Mouse (Mus musculus) midbrain, embryonic 10.5 days (tissue): ENCODE data around the gene Parvb. TPM values are rescaled to one million over a fixed set of nuclear protein-coding genes. Genes with fewer than 3 reads are reported as not detected.

Experiments used
- DNase-seq: peaks from one replicate; pipeline ENCODE4 v3.0.0-alpha.2; 2017; ENCODE audit warnings: low spot score
- H3K27ac ChIP-seq: fragments of 300-500 bp; sonication (generic); replicated peaks from 2 replicates; pipeline ENCODE4 v1.5.1; 2016; ENCODE audit warnings: mild to moderate bottlenecking
- H3K27me3 ChIP-seq: fragments of 300-500 bp; sonication (generic); 2 replicates; pipeline ENCODE4 v1.6.1; 2016; ENCODE audit warnings: low read depth, mild to moderate bottlenecking; ENCODE audit not compliant: poor library complexity, severe bottlenecking
- H3K36me3 ChIP-seq: fragments of 300-500 bp; sonication (generic); 2 replicates; pipeline ENCODE4 v1.6.1; 2016; ENCODE audit warnings: mild to moderate bottlenecking, moderate library complexity
- H3K4me1 ChIP-seq: fragments of 300-500 bp; sonication (generic); 2 replicates; pipeline ENCODE4 v1.6.1; 2016
- H3K4me3 ChIP-seq: fragments of 300-500 bp; sonication (generic); 2 replicates; pipeline ENCODE4 v1.5.1; 2016; ENCODE audit warnings: mild to moderate bottlenecking, moderate library complexity
- H3K9me3 ChIP-seq: fragments of 300-500 bp; sonication (generic); replicated peaks from 2 replicates; pipeline ENCODE4 v1.6.1; 2016; ENCODE audit warnings: mild to moderate bottlenecking
- WGBS: fragments of 180-500 bp; shearing (Covaris S2); methylation state at CpG from one replicate; pipeline ENCODE4 v1.1.7; 2016; 5-methylcytosine and 5-hydroxymethylcytosine counted together
- polyA plus RNA-seq: library from polyadenylated mRNA; unstranded; fragments of >200 nt; fragmentation: Nextera tagmentation; extraction: Ambion mirVana; gene quantifications from 2 replicates; pipeline ENCODE4 v1.2.1, GENCODE M21; 2016

Parvb gene
- polyA plus RNA-seq, 1 experiment from 2014 or later, result 7.4 TPM

- 85% methylated on average over 10 of the region's 10 CpGs for WGBS
- peaks cover 46% of the 10 kb centered on the region for H3K4me1 ChIP-seq
Measured at GRCm38 (mm10) chr15:84323966-84324869, 92.4 kb downstream of the Parvb start, which contains the start of gene Parvg. Gene Parvg, plus strand, starts transcription at chr15:84324026.

GRCm38 (mm10) chr15:84324870-84325553 lies 93.2 kb downstream of the Parvb start:
- no peaks in the 10 kb centered on the region for H3K9me3 ChIP-seq
- H3K27me3 ChIP-seq, result peaks cover 19% of the 10 kb centered on the region; the same call in 1 of the 2 replicates
- DNase-seq, result no peak
- no peaks in the 10 kb centered on the region for H3K36me3 ChIP-seq
- no peak overlapping the region for H3K4me3 ChIP-seq
- H3K27ac ChIP-seq, result peak overlapping the region; percentile 57
- WGBS, result 74% methylated on average over 8 of the region's 8 CpGs
- peaks cover 49% of the 10 kb centered on the region for H3K4me1 ChIP-seq

More at GRCm38 (mm10) chr15:84323966-84324869, 92.4 kb downstream of the Parvb start, which contains the start of gene Parvg:
- no peaks in the 10 kb centered on the region for H3K9me3 ChIP-seq
- H3K27ac ChIP-seq, result no peak within 1 kb of the TSS; the same call in 1 of the 2 replicates
- peaks cover 19% of the 10 kb centered on the region; the same call in 1 of the 2 replicates for H3K27me3 ChIP-seq
- no peak within 1 kb of the TSS for H3K4me3 ChIP-seq
- DNase-seq, result no peak
- H3K36me3 ChIP-seq, result no peaks in the 10 kb centered on the region

- Histone ChIP-seq H3K4me1 (peaks cover 42% of the 10 kb centered on the region), H3K4me3 (no peak overlapping the region), H3K27ac (peak overlapping the region; percentile 57), H3K27me3 (peaks cover 19% of the 10 kb centered on the region; the same call in 1 of the 2 replicates), H3K36me3 (no peaks in the 10 kb centered on the region), H3K9me3 (no peaks in the 10 kb centered on the region)
- peak; percentile 36 for DNase-seq
- WGBS, result 40% methylated on average over 12 of the region's 12 CpGs
Measured at GRCm38 (mm10) chr15:84325736-84326135, 93.9 kb downstream of the Parvb start.

GRCm38 (mm10) chr15:84328870-84329269 lies 97.0 kb downstream of the Parvb start:
- H3K4me3 ChIP-seq, result no peak overlapping the region
- 86% methylated on average over 10 of the region's 10 CpGs for WGBS
- H3K4me1 ChIP-seq, result peaks cover 31% of the 10 kb centered on the region
- peaks cover 19% of the 10 kb centered on the region; the same call in 1 of the 2 replicates for H3K27me3 ChIP-seq
- no peaks in the 10 kb centered on the region for H3K9me3 ChIP-seq
- no peaks in the 10 kb centered on the region for H3K36me3 ChIP-seq
- H3K27ac ChIP-seq, result peak overlapping the region; percentile 52
- DNase-seq, result no peak

- H3K27me3 ChIP-seq, result peaks cover 13% of the 10 kb centered on the region; the same call in 1 of the 2 replicates
- H3K4me1 ChIP-seq, result peaks cover 29% of the 10 kb centered on the region
- no peak for DNase-seq
- peak overlapping the region; percentile 23; the same call in 1 of the 2 replicates for H3K27ac ChIP-seq
- no peaks in the 10 kb centered on the region for H3K36me3 ChIP-seq
- 89% methylated on average over 8 of the region's 8 CpGs for WGBS
- no peaks in the 10 kb centered on the region for H3K9me3 ChIP-seq
- no peak overlapping the region for H3K4me3 ChIP-seq
Measured at GRCm38 (mm10) chr15:84329940-84330339, 98.1 kb downstream of the Parvb start.

GRCm38 (mm10) chr15:84331066-84331612 lies 99.3 kb downstream of the Parvb start:
- 90% methylated on average over 4 of the region's 4 CpGs for WGBS
- Histone ChIP-seq H3K27ac (no peak overlapping the region; the same call in 1 of the 2 replicates), H3K27me3 (0 out of 2 replicates have a peak, but pooled peaks cover 1% of the 10 kb centered on the region), H3K4me1 (peaks cover 21% of the 10 kb centered on the region), H3K9me3 (no peaks in the 10 kb centered on the region), H3K36me3 (no peaks in the 10 kb centered on the region), H3K4me3 (no peak overlapping the region)
- DNase-seq, result no peak

GRCm38 (mm10) chr15:84336281-84336817 lies 104.5 kb downstream of the Parvb start:
- DNase-seq, result no peak
- 0 out of 2 replicates have a peak, but pooled peaks cover 10% of the 10 kb centered on the region for H3K4me1 ChIP-seq
- no peaks in the 10 kb centered on the region for H3K9me3 ChIP-seq
- no peaks in the 10 kb centered on the region for H3K36me3 ChIP-seq
- H3K27me3 ChIP-seq, result no peaks in the 10 kb centered on the region
- H3K4me3 ChIP-seq, result no peak overlapping the region
- H3K27ac ChIP-seq, result no peak overlapping the region
- WGBS, result 86% methylated on average over 12 of the region's 12 CpGs

GRCm38 (mm10) chr15:84337599-84337998 lies 105.8 kb downstream of the Parvb start:
- Histone ChIP-seq H3K36me3 (no peaks in the 10 kb centered on the region), H3K27me3 (no peaks in the 10 kb centered on the region), H3K27ac (no peak overlapping the region), H3K9me3 (no peaks in the 10 kb centered on the region), H3K4me3 (no peak overlapping the region), H3K4me1 (0 out of 2 replicates have a peak, but pooled peaks cover 7% of the 10 kb centered on the region)
- DNase-seq, result no peak
- WGBS, result 75% methylated on average over 5 of the region's 5 CpGs

- WGBS, result 75% methylated on average over 2 of the region's 2 CpGs
- Histone ChIP-seq H3K27me3 (no peaks in the 10 kb centered on the region), H3K27ac (no peak overlapping the region), H3K4me1 (peaks cover 21% of the 10 kb centered on the region), H3K4me3 (no peak overlapping the region), H3K9me3 (no peaks in the 10 kb centered on the region), H3K36me3 (no peaks in the 10 kb centered on the region)
- DNase-seq, result no peak
Measured at GRCm38 (mm10) chr15:84340926-84341325, 109.1 kb downstream of the Parvb start.

GRCm38 (mm10) chr15:84348769-84349168 lies 116.9 kb downstream of the Parvb start:
- Histone ChIP-seq H3K27ac (no peak overlapping the region), H3K9me3 (peaks cover 12% of the 10 kb centered on the region), H3K4me1 (peaks cover 43% of the 10 kb centered on the region), H3K36me3 (no peaks in the 10 kb centered on the region), H3K27me3 (no peaks in the 10 kb centered on the region), H3K4me3 (no peak overlapping the region)
- 95% methylated on average over 4 of the region's 4 CpGs for WGBS
- DNase-seq, result no peak

- Histone ChIP-seq H3K27me3 (no peaks in the 10 kb centered on the region), H3K36me3 (no peaks in the 10 kb centered on the region), H3K27ac (peak overlapping the region; percentile 55; the same call in 1 of the 2 replicates), H3K9me3 (peaks cover 12% of the 10 kb centered on the region), H3K4me1 (peaks cover 32% of the 10 kb centered on the region), H3K4me3 (no peak overlapping the region)
- peak; percentile 23 for DNase-seq
- WGBS, result 72% methylated on average over 14 of the region's 14 CpGs
Measured at GRCm38 (mm10) chr15:84349915-84350738, 118.3 kb downstream of the Parvb start.
